Mouse (Mus musculus): ENCODE data around the gene Plbd2.

Gene Plbd2

GRCm38 (mm10) chr5:120473361-120473760 lies 30.1 kb downstream of the Plbd2 start:
- DNase-seq (ENCODE audit: low spot score), result no peak

GRCm38 (mm10) chr5:120472770-120473169 lies 30.7 kb downstream of the Plbd2 start, which contains the start of gene Sdsl:
Gene Sdsl (minus strand): TSS chr5:120472810.
- DNase-seq (ENCODE audit: low spot score), result no peak

GRCm38 (mm10) chr5:120471538-120471937 lies 31.9 kb downstream of the Plbd2 start:
- no peak for DNase-seq (ENCODE audit: low spot score)

- no peak for DNase-seq (ENCODE audit: low spot score)
Measured at GRCm38 (mm10) chr5:120468830-120469229, 34.6 kb downstream of the Plbd2 start.

- no peak for DNase-seq (ENCODE audit: low spot score)
Measured at GRCm38 (mm10) chr5:120468336-120468735, 35.1 kb downstream of the Plbd2 start.

GRCm38 (mm10) chr5:120467026-120467425 lies 36.4 kb downstream of the Plbd2 start:
- DNase-seq (ENCODE audit: low spot score), result no peak

GRCm38 (mm10) chr5:120465860-120466259 lies 37.6 kb downstream of the Plbd2 start:
- DNase-seq (ENCODE audit: low spot score), result no peak

GRCm38 (mm10) chr5:120465062-120465461 lies 38.4 kb downstream of the Plbd2 start:
- peak; percentile 61 for DNase-seq (ENCODE audit: low spot score)

- DNase-seq (ENCODE audit: low spot score), result no peak
Measured at GRCm38 (mm10) chr5:120464321-120464720, 39.1 kb downstream of the Plbd2 start.

- DNase-seq (ENCODE audit: low spot score), result no peak
Measured at GRCm38 (mm10) chr5:120461902-120462301, 41.5 kb downstream of the Plbd2 start.

- DNase-seq (ENCODE audit: low spot score), result no peak
Measured at GRCm38 (mm10) chr5:120459133-120459532, 44.3 kb downstream of the Plbd2 start.

- peak; percentile 27 for DNase-seq (ENCODE audit: low spot score)
Measured at GRCm38 (mm10) chr5:120457628-120458027, 45.8 kb downstream of the Plbd2 start.

GRCm38 (mm10) chr5:120456841-120457554 lies 46.4 kb downstream of the Plbd2 start:
- DNase-seq (ENCODE audit: low spot score), result no peak

- no peak for DNase-seq (ENCODE audit: low spot score)
Measured at GRCm38 (mm10) chr5:120456253-120456652, 47.2 kb downstream of the Plbd2 start.

GRCm38 (mm10) chr5:120454756-120455337 lies 48.6 kb downstream of the Plbd2 start:
- DNase-seq (ENCODE audit: low spot score), result no peak

GRCm38 (mm10) chr5:120447305-120447704 lies 56.1 kb downstream of the Plbd2 start:
- DNase-seq (ENCODE audit: low spot score), result no peak

GRCm38 (mm10) chr5:120440733-120441132 lies 62.7 kb downstream of the Plbd2 start:
- peak; percentile 67 for DNase-seq (ENCODE audit: low spot score)

- DNase-seq (ENCODE audit: low spot score), result no peak
Measured at GRCm38 (mm10) chr5:120439887-120440670, 63.3 kb downstream of the Plbd2 start.

- no peak for DNase-seq (ENCODE audit: low spot score)
Measured at GRCm38 (mm10) chr5:120438991-120439710, 64.3 kb downstream of the Plbd2 start.

- DNase-seq (ENCODE audit: low spot score), result no peak
Measured at GRCm38 (mm10) chr5:120438469-120438868, 65.0 kb downstream of the Plbd2 start.

GRCm38 (mm10) chr5:120437986-120438385 lies 65.4 kb downstream of the Plbd2 start:
- DNase-seq (ENCODE audit: low spot score), result no peak

GRCm38 (mm10) chr5:120437539-120437938 lies 65.9 kb downstream of the Plbd2 start:
- DNase-seq (ENCODE audit: low spot score), result no peak

All from T-cell, adult 2 months (primary cell).